Mouse (Mus musculus) MEL (cell line): ENCODE data around the gene Whrn. TPM values are rescaled to one million over a fixed set of nuclear protein-coding genes. Genes with fewer than 3 reads are reported as not detected.

Source experiments
- DNase-seq: peaks from one replicate; pipeline ENCODE4 v3.0.0; 2011; ENCODE audit warnings: low read depth, low spot score
- H3K27ac ChIP-seq: 2 replicates; pipeline ENCODE4 v1.5.1; 2012; ENCODE audit warnings: low read depth, mild to moderate bottlenecking, control low read depth, low read length, moderate library complexity; ENCODE audit not compliant: control insufficient read depth
- H3K27me3 ChIP-seq, 2 experiments: fragments of 150-350 bp in 1 of 2; sonication (generic) in 1 of 2; 2 replicates each; pipeline ENCODE4 v1.6.1; 2012; ENCODE audit warnings: low read length in 2 of 2, mild to moderate bottlenecking in 2 of 2, improper control_type of control experiment in 1 of 2, moderate library complexity in 1 of 2; ENCODE audit not compliant: insufficient read depth in 2 of 2, control insufficient read depth in 1 of 2
- H3K36me3 ChIP-seq, 2 experiments: 2 replicates each; pipeline ENCODE4 v1.6.1; 2012 to 2014; ENCODE audit warnings: low read length in 2 of 2, improper control_type of control experiment in 1 of 2, inconsistent platforms in 1 of 2, mild to moderate bottlenecking in 1 of 2; ENCODE audit not compliant: insufficient read depth in 2 of 2, control insufficient read depth in 1 of 2
- H3K4me1 ChIP-seq, 2 experiments: fragments of 150-350 bp in 1 of 2; sonication (generic) in 1 of 2; 2 replicates each; pipeline ENCODE4 v1.6.1; 2012; ENCODE audit warnings: low read length in 2 of 2, improper control_type of control experiment in 1 of 2, mild to moderate bottlenecking in 1 of 2; ENCODE audit not compliant: insufficient read depth in 2 of 2, control insufficient read depth in 1 of 2
- H3K4me3 ChIP-seq, 2 experiments: fragments of 150-350 bp in 1 of 2; sonication (generic) in 1 of 2; 2 replicates each; pipeline ENCODE4 v1.5.1; 2012; ENCODE audit warnings: low read depth in 2 of 2, low read length in 2 of 2, mild to moderate bottlenecking in 2 of 2, moderate library complexity in 2 of 2, control low read depth in 1 of 2, improper control_type of control experiment in 1 of 2; ENCODE audit not compliant: control insufficient read depth in 1 of 2, insufficient read depth in 1 of 2
- H3K79me2 ChIP-seq: 2 replicates; pipeline ENCODE4 v1.6.1; 2012; ENCODE audit warnings: mild to moderate bottlenecking, low read length, moderate library complexity; ENCODE audit not compliant: control insufficient read depth, poor library complexity, insufficient read depth
- H3K9ac ChIP-seq: 2 replicates; pipeline ENCODE4 v1.6.1; 2012; ENCODE audit warnings: low read depth, mild to moderate bottlenecking, control low read depth, low read length, moderate library complexity; ENCODE audit not compliant: control insufficient read depth, poor library complexity, severe bottlenecking
- H3K9me3 ChIP-seq: fragments of 150-350 bp; sonication (generic); replicated peaks from 2 replicates; pipeline ENCODE4 v1.6.1; 2012; ENCODE audit warnings: mild to moderate bottlenecking, low read length, improper control_type of control experiment, moderate library complexity; ENCODE audit not compliant: insufficient read depth
- CHD2 ChIP-seq: IDR thresholded peaks from 2 replicates; pipeline ENCODE4 v1.6.1; 2011; ENCODE audit warnings: low read length, improper control_type of control experiment
- CTCF ChIP-seq, 3 experiments: IDR thresholded peaks in 2 of 3; conservative IDR thresholded peaks in 1 of 3; 2 replicates each; pipeline ENCODE4 v1.5.1; 2011 to 2012; ENCODE audit warnings: low read length in 3 of 3, low read depth in 2 of 3, mild to moderate bottlenecking in 2 of 3, improper control_type of control experiment in 1 of 3, inconsistent platforms in 1 of 3, mixed read lengths in 1 of 3, moderate library complexity in 1 of 3; ENCODE audit not compliant: control insufficient read depth in 1 of 3, insufficient read depth in 1 of 3, poor library complexity in 1 of 3, severe bottlenecking in 1 of 3
- ELF1 ChIP-seq: IDR thresholded peaks from 2 replicates; pipeline ENCODE4 v1.6.1; 2014; ENCODE audit warnings: low read depth, mild to moderate bottlenecking, inconsistent platforms, low read length, improper control_type of control experiment, moderate library complexity
- EP300 ChIP-seq, 2 experiments: IDR thresholded peaks; 2 replicates each; pipeline ENCODE4 v1.6.1; 2011; ENCODE audit warnings: improper control_type of control experiment in 2 of 2, low read length in 2 of 2, low read depth in 1 of 2, mild to moderate bottlenecking in 1 of 2
- ETS1 ChIP-seq: IDR thresholded peaks from 2 replicates; pipeline ENCODE4 v1.6.1; 2012; ENCODE audit warnings: low read depth, mild to moderate bottlenecking, inconsistent platforms, low read length, improper control_type of control experiment, moderate library complexity
- GATA1 ChIP-seq: IDR thresholded peaks from 2 replicates; pipeline ENCODE4 v1.6.1; 2011; ENCODE audit warnings: low read depth, low read length, improper control_type of control experiment
- KAT2A ChIP-seq: conservative IDR thresholded peaks from 2 replicates; pipeline ENCODE4 v1.6.1; 2012; ENCODE audit warnings: low read depth, low read length, improper control_type of control experiment, inconsistent platforms
- MAFK ChIP-seq: IDR thresholded peaks from 2 replicates; pipeline ENCODE4 v1.6.1; 2011; ENCODE audit warnings: low read depth, mild to moderate bottlenecking, low read length, improper control_type of control experiment, borderline replicate concordance
- MAX ChIP-seq: IDR thresholded peaks from 2 replicates; pipeline ENCODE4 v1.6.1; 2011; ENCODE audit warnings: low read length, improper control_type of control experiment
- MXI1 ChIP-seq: IDR thresholded peaks from 2 replicates; pipeline ENCODE4 v1.6.1; 2011; ENCODE audit warnings: mild to moderate bottlenecking, low read depth, low read length, improper control_type of control experiment
- NELFE ChIP-seq: IDR thresholded peaks from 2 replicates; pipeline ENCODE4 v1.6.1; 2011; ENCODE audit warnings: low read depth, low read length, improper control_type of control experiment
- POLR2AphosphoS5 ChIP-seq: IDR thresholded peaks from 2 replicates; pipeline ENCODE4 v1.6.1; 2012; ENCODE audit warnings: low read depth, borderline replicate concordance, mild to moderate bottlenecking, inconsistent platforms, low read length, moderate library complexity, mixed read lengths
- RCOR1 ChIP-seq: IDR thresholded peaks from 2 replicates; pipeline ENCODE4 v1.6.1; 2012; ENCODE audit warnings: low read depth, mild to moderate bottlenecking, inconsistent platforms, low read length, improper control_type of control experiment
- SIN3A ChIP-seq: IDR thresholded peaks from 2 replicates; pipeline ENCODE4 v1.6.1; 2012; ENCODE audit warnings: low read length, improper control_type of control experiment, inconsistent platforms
- USF1 ChIP-seq: IDR thresholded peaks from 2 replicates; pipeline ENCODE4 v1.6.1; 2014; ENCODE audit warnings: low read depth, mild to moderate bottlenecking, inconsistent platforms, low read length, improper control_type of control experiment, moderate library complexity
- ZC3H11A ChIP-seq: IDR thresholded peaks from 2 replicates; pipeline ENCODE4 v1.6.1; 2012; ENCODE audit warnings: low read depth, mild to moderate bottlenecking, inconsistent platforms, low read length, improper control_type of control experiment
- ZNF384 ChIP-seq: IDR thresholded peaks from 2 replicates; pipeline ENCODE4 v1.6.1; 2012; ENCODE audit warnings: low read depth, mild to moderate bottlenecking, inconsistent platforms, low read length, improper control_type of control experiment
- polyA plus RNA-seq, 2 experiments: library from polyadenylated mRNA; stranded (reverse) in 1 of 2; unstranded in 1 of 2; fragments of >175 nt in 1 of 2; fragments of >200 nt in 1 of 2; gene quantifications; 2 replicates each; pipeline versions ENCODE4 v1.2.1 to v1.2.4; 2012; ENCODE audit warnings: low replicate concordance in 2 of 2, low read depth in 1 of 2; ENCODE audit not compliant: insufficient read length in 2 of 2, insufficient read depth in 1 of 2, missing spikeins in 1 of 2
- total RNA-seq: library from RNA; depleted of rRNA; stranded (reverse); fragments of 300-350 nt; gene quantifications from 2 replicates; pipeline ENCODE4 v1.2.3, GENCODE M21; 2012

Whrn gene
- total and polyA plus RNA-seq, 3 experiments: not detected

GRCm38 (mm10) chr4:63401620-63402019 lies 94.2 kb downstream of the Whrn start (continued):
- TF ChIP-seq KAT2A (no peak), ELF1 (no peak), CHD2 (no peak), GATA1 (no peak), USF1 (no peak), ZC3H11A (no peak), POLR2AphosphoS5 (no peak), RCOR1 (no peak; the same call in 1 of the 2 replicates), ZNF384 (no peak), CTCF (IDR thresholded peaks at IDR 0.05 in 2 of 3, conservative IDR thresholded peaks at IDR 0.05 in 1 of 3; ENCODE audit: control insufficient read depth in 1 of 3, insufficient read depth in 1 of 3, low read depth in 2 of 3, low read length in 3 of 3, poor library complexity in 1 of 3, severe bottlenecking in 1 of 3) (no peak), SIN3A (peak; percentile 37; the same call in 1 of the 2 replicates)
- TF ChIP-seq, all 39 proteins: peak for 5

- H3K79me2 ChIP-seq: no peaks in the 10 kb centered on the region
- no peaks in the 10 kb centered on the region for H3K9me3 ChIP-seq
- H3K4me3 ChIP-seq: 0 out of 4 replicates have a peak overlapping the region, but pooled peaks of 1 of the 2 experiments have one; percentile 4
- peak overlapping the region; percentile 67 for H3K27ac ChIP-seq
- H3K27me3 ChIP-seq: no peaks in the 10 kb centered on the region
- H3K36me3 ChIP-seq: peaks cover 0 to 37% of the 10 kb centered on the region in 2 experiments; a peak in 2 of 4 replicates
- peak; percentile 81 for DNase-seq
- TF ChIP-seq EP300 (IDR thresholded peaks at IDR 0.05; ENCODE audit: low read depth in 1 of 2, low read length in 2 of 2) (peak; percentile 33 to 53; a peak in 3 of 4 replicates), ELF1 (no peak), ZNF384 (peak; percentile 73), MXI1 (peak; percentile 27; the same call in 1 of the 2 replicates), ETS1 (peak; percentile 43; the same call in 1 of the 2 replicates)
- TF ChIP-seq, all 39 proteins: peak for 4
- Histone ChIP-seq H3K4me1 (peaks cover 5 to 62% of the 10 kb centered on the region in 2 experiments; a peak in 3 of 4 replicates), H3K9ac (no peak overlapping the region; the same call in 1 of the 2 replicates)
Measured at GRCm38 (mm10) chr4:63400541-63401306, 95.1 kb downstream of the Whrn start.

GRCm38 (mm10) chr4:63399691-63400270 lies 96.0 kb downstream of the Whrn start:
- H3K4me3 ChIP-seq: no peak overlapping the region
- H3K4me1 ChIP-seq: peaks cover 3 to 53% of the 10 kb centered on the region in 2 experiments; a peak in 3 of 4 replicates
- TF ChIP-seq NELFE (no peak), MAFK (no peak), MAX (no peak)
- H3K27me3 ChIP-seq: no peaks in the 10 kb centered on the region
- no peaks in the 10 kb centered on the region for H3K79me2 ChIP-seq
- peaks cover 0 to 31% of the 10 kb centered on the region in 2 experiments; a peak in 3 of 4 replicates for H3K36me3 ChIP-seq
- H3K9ac ChIP-seq: no peak overlapping the region
- no peaks in the 10 kb centered on the region for H3K9me3 ChIP-seq
- DNase-seq: no peak
- H3K27ac ChIP-seq: no peak overlapping the region
